Mouse (Mus musculus): ENCODE results near the gene Ttn. TPM values are rescaled to one million over a fixed set of nuclear protein-coding genes. Genes with fewer than 3 reads are reported as not detected.

The Ttn gene
- total RNA-seq, 1 experiment from 2014 or later: 0.38 TPM

- ATAC-seq (replicated peaks; ENCODE audit: insufficient number of reproducible peaks, low FRiP score, low TSS enrichment, poor library complexity, severe bottlenecking): no peak
These were observed 13.4 kb downstream of the Ttn start for GRCm38 (mm10) chr2:76968919-76969318.

- no peak for ATAC-seq (replicated peaks; ENCODE audit: insufficient number of reproducible peaks, low FRiP score, low TSS enrichment, poor library complexity, severe bottlenecking)
These were observed 15.8 kb downstream of the Ttn start for GRCm38 (mm10) chr2:76966582-76966981.

- ATAC-seq (replicated peaks; ENCODE audit: insufficient number of reproducible peaks, low FRiP score, low TSS enrichment, poor library complexity, severe bottlenecking): no peak
These were observed 16.3 kb downstream of the Ttn start for GRCm38 (mm10) chr2:76966013-76966412.

DNA sequence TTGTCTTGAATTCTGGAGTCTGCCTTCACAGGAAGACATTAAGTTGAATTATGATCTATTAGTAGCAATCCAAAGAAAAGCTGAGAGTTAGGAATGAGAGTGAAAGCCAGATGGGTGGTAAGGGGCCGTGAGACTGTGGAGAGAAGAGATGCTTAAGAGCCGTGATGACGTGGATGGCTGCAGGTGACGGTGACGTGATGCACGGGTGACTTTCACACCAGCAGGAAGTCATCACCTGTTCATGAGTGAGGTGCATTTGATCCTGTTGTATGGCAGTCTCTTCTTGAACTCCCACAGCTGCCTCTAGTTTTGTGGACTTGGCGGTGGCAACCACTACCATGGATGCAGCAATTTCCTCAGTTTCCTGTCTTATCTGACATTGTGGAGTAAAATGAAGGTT lies 16.8 kb downstream of the Ttn start:
- no peak for ATAC-seq (replicated peaks; ENCODE audit: insufficient number of reproducible peaks, low FRiP score, low TSS enrichment, poor library complexity, severe bottlenecking)

DNA sequence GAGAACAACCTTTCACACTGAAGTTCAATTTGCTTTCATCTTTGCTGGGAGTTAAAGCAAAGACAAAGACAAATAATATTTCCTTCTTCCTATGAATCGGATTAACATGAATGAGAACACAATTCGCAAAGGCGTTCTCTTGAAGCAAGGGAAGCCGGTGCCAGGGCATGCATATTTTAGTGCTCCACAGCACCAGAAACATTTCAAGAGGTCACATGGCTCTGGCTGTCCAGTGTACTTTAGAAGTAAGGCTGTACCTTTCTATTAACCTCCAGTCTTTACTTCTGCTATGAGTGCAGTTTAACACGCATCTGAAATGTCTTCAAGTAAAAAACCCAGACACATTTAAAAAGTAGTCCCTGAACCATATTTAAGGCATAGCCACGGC lies 20.3 kb downstream of the Ttn start:
- ATAC-seq (replicated peaks; ENCODE audit: insufficient number of reproducible peaks, low FRiP score, low TSS enrichment, poor library complexity, severe bottlenecking): no peak

DNA sequence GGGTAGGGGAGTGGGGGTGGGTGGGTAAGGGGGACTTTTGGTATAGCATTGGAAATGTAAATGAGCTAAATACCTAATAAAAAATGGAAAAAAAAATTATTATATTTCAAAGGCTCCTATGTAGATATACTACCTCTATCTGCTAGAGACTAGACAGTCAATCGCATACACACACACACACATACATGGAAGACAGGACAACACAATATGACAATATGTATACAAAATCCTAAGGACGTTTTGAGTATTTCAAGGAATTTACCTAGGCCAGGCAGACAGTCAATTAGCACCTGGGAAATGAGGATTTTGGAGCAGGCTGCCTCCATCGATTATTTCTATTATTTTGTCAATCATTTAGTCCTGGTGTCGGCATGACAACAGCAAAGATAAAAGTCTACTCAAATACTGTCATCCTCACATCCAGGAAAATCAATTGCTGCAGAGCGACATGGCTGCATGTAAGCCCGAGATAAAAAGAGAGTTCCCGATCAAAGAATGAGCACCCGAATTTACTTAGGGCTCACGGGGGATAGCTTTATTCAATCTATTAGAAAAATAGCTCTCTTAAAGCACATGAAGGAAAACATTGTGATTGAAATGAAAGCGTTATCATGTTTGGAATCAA lies 20.8 kb downstream of the Ttn start:
- ATAC-seq (replicated peaks; ENCODE audit: insufficient number of reproducible peaks, low FRiP score, low TSS enrichment, poor library complexity, severe bottlenecking): no peak

DNA sequence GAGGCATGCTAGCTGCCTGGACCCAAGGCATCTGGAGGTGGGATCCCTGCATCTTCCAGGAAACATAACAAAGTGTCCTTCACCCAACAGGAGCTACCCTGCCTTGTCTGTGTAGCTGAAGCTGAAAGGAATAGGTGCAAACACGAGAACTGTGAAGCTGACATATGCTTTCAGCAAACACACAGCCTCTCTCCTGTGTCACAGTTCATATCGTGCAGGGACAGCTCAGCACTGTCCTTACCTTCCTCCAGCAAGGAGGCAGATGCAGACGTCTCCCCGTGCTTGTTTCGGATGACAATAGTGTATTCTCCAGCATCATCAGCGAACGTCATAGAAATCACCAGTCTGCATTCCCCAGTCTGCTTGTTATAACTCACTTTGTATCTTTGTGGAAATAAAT lies 32.6 kb downstream of the Ttn start:
- ATAC-seq (replicated peaks; ENCODE audit: insufficient number of reproducible peaks, low FRiP score, low TSS enrichment, poor library complexity, severe bottlenecking): no peak

- no peak for ATAC-seq (replicated peaks; ENCODE audit: insufficient number of reproducible peaks, low FRiP score, low TSS enrichment, poor library complexity, severe bottlenecking)
These were observed 43.8 kb downstream of the Ttn start for GRCm38 (mm10) chr2:76938515-76938914.

DNA sequence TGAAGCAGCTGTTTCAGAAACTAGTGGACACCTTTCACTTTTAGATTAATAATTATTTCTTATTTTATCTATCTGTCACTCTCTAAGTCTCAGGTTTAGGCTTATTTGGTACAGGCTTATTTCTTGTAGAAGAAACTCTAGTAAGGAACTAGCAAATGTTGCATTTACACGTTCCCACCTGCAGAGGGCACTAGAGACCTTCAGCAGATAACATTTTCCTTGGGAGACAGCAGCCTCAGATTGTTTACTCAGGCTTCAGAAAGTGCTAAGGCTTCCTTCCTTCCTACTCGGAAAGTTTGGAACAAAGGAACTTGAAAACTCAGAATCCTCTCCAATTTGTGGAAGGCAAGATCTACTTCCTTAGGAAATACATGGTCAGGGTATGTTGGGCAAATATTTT lies 52.6 kb downstream of the Ttn start:
- ATAC-seq (replicated peaks; ENCODE audit: insufficient number of reproducible peaks, low FRiP score, low TSS enrichment, poor library complexity, severe bottlenecking): no peak

DNA sequence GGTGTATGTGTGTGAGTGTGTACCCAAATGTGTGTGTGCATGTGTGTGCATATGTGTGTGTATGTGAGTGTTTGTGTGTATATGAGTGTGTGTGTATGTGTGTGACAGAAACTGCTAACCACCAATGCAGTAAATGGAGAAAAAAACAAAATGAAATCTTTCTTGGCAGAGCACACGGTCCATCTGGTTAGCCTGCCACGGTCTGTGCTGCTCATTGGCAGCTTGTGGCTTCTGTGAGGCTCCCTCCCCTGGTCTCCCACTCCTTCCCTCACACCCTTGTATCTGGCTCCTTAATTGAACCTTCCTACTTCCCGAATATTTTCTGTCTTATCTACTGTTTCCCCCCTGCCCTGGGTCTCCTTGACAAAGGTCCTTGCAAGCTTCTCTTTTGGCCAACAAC lies 53.5 kb downstream of the Ttn start:
- ATAC-seq (replicated peaks; ENCODE audit: insufficient number of reproducible peaks, low FRiP score, low TSS enrichment, poor library complexity, severe bottlenecking): no peak

DNA sequence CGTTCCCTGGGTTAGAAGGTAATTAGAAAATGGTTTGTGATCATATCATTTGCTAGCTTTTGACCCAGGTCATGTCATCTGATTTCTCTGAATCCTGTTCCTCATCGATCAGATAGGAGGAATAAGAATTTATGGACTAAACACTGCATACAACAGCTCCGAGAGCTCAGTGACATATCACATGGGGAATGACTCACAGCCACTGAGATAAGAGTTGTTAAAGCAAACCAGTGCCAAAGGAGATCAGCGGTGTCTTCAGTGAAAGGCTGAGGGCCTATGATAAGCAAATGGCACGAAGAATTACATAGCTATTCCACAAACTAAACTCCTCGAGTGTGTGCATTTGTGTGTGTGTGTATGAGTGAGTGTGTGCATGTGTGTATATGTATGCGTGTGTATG lies 54.0 kb downstream of the Ttn start:
- ATAC-seq (replicated peaks; ENCODE audit: insufficient number of reproducible peaks, low FRiP score, low TSS enrichment, poor library complexity, severe bottlenecking): no peak

GRCm38 (mm10) chr2:76926927-76927326 lies 55.4 kb downstream of the Ttn start:
- ATAC-seq (replicated peaks; ENCODE audit: insufficient number of reproducible peaks, low FRiP score, low TSS enrichment, poor library complexity, severe bottlenecking): no peak

- no peak for ATAC-seq (replicated peaks; ENCODE audit: insufficient number of reproducible peaks, low FRiP score, low TSS enrichment, poor library complexity, severe bottlenecking)
These were observed 67.4 kb downstream of the Ttn start for GRCm38 (mm10) chr2:76914959-76915358.

DNA sequence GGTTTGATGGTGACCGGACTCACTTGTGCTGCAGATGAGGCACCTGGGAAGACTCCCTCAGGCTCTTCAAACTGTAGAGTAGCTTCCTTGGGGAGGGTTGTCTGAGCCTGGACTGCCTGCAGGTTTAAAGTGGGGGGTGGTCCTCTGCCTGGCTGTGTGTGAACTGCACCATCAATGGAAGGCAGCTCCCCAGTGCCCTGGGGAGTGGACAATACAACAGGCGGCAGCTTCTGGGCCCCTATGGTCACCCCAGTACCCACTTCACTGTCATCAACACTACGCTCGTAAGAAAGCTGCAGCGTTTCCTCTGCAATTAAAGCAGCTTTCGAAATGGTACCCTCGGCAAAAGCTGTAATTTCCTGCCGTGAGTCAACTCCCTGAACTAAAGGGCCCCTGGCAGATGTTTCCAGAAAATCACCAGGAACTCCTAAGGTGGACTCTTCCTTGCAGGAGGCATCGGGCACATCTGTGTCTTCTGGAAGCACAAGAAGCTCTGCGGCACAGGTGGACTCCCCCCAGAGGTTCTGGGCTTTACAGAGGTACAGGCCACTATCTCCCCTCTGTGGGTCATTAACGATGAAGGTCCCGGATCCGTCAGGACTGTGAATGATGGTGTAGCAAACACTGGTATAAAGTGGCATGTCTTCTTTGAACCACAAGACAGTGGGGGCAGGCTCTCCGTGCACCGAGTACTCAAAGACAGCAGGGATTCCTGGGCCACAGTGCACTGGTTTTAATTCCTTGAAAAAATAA lies 73.5 kb downstream of the Ttn start:
- ATAC-seq (replicated peaks; ENCODE audit: insufficient number of reproducible peaks, low FRiP score, low TSS enrichment, poor library complexity, severe bottlenecking): no peak

GRCm38 (mm10) chr2:76903351-76903750 lies 79.0 kb downstream of the Ttn start:
- no peak for ATAC-seq (replicated peaks; ENCODE audit: insufficient number of reproducible peaks, low FRiP score, low TSS enrichment, poor library complexity, severe bottlenecking)

GRCm38 (mm10) chr2:76901476-76902086 lies 80.8 kb downstream of the Ttn start:
- ATAC-seq (replicated peaks; ENCODE audit: insufficient number of reproducible peaks, low FRiP score, low TSS enrichment, poor library complexity, severe bottlenecking): no peak

DNA sequence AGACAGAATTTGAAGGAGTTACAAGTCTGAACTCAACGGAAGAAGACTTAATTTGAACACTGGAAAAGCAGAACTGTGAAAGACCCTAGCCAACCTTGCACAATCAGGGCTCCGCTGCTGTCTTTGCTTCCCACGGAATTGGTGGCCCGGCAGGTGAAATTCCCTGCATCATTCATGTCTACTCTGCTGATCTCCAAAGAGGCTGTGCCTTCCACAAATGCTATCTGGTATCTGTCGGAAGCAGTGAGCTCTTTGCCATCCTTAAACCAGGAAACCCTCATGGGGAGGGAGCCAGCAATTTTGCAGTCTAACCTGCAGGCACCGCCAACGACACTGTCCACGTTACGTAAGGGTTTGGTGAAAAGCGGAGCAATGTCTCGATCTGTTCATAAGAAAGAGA lies 82.5 kb downstream of the Ttn start:
- no peak for ATAC-seq (replicated peaks; ENCODE audit: insufficient number of reproducible peaks, low FRiP score, low TSS enrichment, poor library complexity, severe bottlenecking)

DNA sequence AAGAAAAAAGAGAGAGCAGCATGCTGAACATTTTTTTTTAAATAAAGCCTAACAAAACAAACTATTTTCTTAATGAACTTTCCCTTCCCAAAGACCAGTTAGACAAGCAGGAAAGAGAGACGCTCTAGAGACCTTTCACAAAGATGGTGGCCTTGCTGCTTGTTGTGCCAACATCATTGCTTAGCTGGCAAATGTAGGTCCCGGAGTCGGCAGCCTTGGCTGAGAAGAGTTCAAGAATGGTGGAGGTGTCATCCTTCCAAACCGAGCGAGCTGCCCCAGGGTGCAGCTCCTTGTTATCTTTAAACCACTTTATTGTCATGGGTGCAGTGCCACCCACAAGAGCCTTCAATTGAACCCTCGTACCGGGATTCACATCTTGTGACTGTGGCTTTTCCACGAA lies 85.4 kb downstream of the Ttn start:
- ATAC-seq (replicated peaks; ENCODE audit: insufficient number of reproducible peaks, low FRiP score, low TSS enrichment, poor library complexity, severe bottlenecking): no peak

DNA sequence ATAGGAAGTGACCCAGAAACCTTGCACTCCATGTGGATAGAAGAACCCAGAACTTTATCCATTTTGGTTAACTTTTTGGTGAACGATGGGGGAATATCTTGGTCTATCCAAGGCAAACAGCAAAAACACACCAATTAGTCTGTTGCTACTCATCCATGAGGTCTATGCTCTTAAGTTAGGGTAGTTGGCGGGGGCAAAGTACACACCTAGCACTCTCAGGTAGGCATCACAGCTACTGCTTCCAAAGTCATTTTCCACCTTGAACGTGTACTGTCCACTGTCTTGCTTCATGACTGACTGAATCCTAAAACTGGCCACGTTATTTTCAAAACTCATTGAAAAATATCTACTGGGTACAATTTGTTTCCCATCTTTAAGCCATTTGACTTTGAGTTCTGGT lies 87.0 kb downstream of the Ttn start:
- ATAC-seq (replicated peaks; ENCODE audit: insufficient number of reproducible peaks, low FRiP score, low TSS enrichment, poor library complexity, severe bottlenecking): no peak

DNA sequence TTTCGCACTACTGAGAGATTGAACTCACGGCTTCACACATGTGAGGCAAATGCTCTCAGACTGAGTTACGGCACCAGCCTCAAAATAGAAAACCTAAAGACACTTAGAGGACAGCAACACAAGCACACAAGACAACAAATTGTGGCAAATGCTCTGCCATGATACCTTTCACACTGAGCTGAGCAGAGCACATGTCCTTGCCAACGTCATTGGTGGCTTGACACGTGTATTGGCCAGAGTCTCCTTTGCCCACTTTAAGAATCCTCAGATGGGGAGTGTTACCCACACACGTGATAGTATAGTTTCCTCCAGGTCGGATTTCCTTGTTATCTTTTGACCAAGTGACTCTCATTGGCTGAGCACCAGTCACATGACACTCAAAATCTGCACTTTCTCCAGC lies 93.6 kb downstream of the Ttn start:
- no peak for ATAC-seq (replicated peaks; ENCODE audit: insufficient number of reproducible peaks, low FRiP score, low TSS enrichment, poor library complexity, severe bottlenecking)
